Mouse (Mus musculus) megakaryocyte, embryonic 14.5 days (primary cell): ENCODE results near the gene Pros1. TPM values are rescaled to one million over a fixed set of nuclear protein-coding genes. Genes with fewer than 3 reads are reported as not detected.
A peak's percentile ranks its signal among the peaks of the same experiment; 100 is the strongest.

ENCODE experiments used
- H3K27me3 ChIP-seq: replicated peaks from 2 replicates; pipeline ENCODE3; 2012; ENCODE audit warnings: inconsistent platforms
- H3K36me3 ChIP-seq: replicated peaks from 2 replicates; pipeline ENCODE3; 2012; ENCODE audit warnings: low read length, inconsistent platforms, mixed read lengths
- H3K4me1 ChIP-seq: 2 replicates; pipeline ENCODE4 v1.6.1; 2012; ENCODE audit warnings: inconsistent platforms
- H3K4me3 ChIP-seq: replicated peaks from 2 replicates; pipeline ENCODE3; 2012; ENCODE audit warnings: moderate library complexity, mild to moderate bottlenecking, inconsistent platforms
- H3K9me3 ChIP-seq: 2 replicates; pipeline ENCODE4 v1.6.1; 2012; ENCODE audit warnings: inconsistent platforms
- FLI1 ChIP-seq: IDR thresholded peaks from 2 replicates; pipeline ENCODE4 v1.6.1; 2012; ENCODE audit warnings: low read length, inconsistent platforms, mixed read lengths
- GATA1 ChIP-seq: IDR thresholded peaks from 3 replicates; pipeline ENCODE4 v1.6.1; 2012; ENCODE audit warnings: mixed read lengths, low read length, inconsistent platforms, borderline replicate concordance
- polyA plus RNA-seq: library from polyadenylated mRNA; stranded (reverse); fragments of >175 nt; gene quantifications from 2 replicates; pipeline ENCODE4 v1.2.3, GENCODE M21; 2012; ENCODE audit warnings: low replicate concordance; ENCODE audit not compliant: insufficient read depth

Gene Pros1
- polyA plus RNA-seq, 1 experiment = 6.5 TPM

- Histone ChIP-seq H3K36me3 (no peaks in the 10 kb centered on the region), H3K9me3 (no peaks in the 10 kb centered on the region), H3K4me1 (peaks cover 3% of the 10 kb centered on the region; the same call in 1 of the 2 replicates), H3K27me3 (no peaks in the 10 kb centered on the region), H3K4me3 (no peak overlapping the region)
- no peak for TF ChIP-seq GATA1
- TF ChIP-seq FLI1 = no peak
Observed at GRCm38 (mm10) chr16:62936316-62936715, 82.2 kb downstream of the Pros1 start.

GRCm38 (mm10) chr16:62940388-62941003 is 86.4 kb downstream of the Pros1 start:
- no peaks in the 10 kb centered on the region for H3K9me3 ChIP-seq
- peak overlapping the region; percentile 85 for H3K4me3 ChIP-seq
- TF ChIP-seq GATA1 = no peak
- no peak for TF ChIP-seq FLI1
- no peaks in the 10 kb centered on the region for H3K36me3 ChIP-seq
- H3K4me1 ChIP-seq = peaks cover 19% of the 10 kb centered on the region
- H3K27me3 ChIP-seq = no peaks in the 10 kb centered on the region

DNA sequence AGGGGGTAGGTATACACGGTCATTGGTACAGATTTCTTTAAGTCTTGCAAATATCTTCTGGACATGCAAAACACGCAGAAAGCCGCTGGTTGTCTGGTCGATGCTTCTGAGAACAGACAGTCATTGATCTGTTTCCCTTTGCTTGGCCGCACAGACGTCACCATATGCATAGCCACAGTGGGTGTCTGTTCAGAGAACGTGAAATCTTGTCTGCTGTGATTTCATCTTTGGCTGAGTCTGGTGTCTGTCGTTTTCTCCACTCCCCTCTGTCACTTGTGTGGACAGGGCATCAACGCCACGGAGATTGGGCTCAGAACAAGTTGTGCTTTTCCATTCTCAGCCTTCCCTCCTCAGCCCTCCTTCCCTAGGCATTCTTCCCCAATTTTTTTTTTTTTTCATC is 87.7 kb downstream of the Pros1 start:
- H3K9me3 ChIP-seq = no peaks in the 10 kb centered on the region
- no peaks in the 10 kb centered on the region for H3K36me3 ChIP-seq
- H3K4me1 ChIP-seq = peaks cover 19% of the 10 kb centered on the region
- H3K27me3 ChIP-seq = no peaks in the 10 kb centered on the region
- TF ChIP-seq FLI1 (no peak), GATA1 (no peak)
- no peak overlapping the region for H3K4me3 ChIP-seq

GRCm38 (mm10) chr16:62942418-62943410 is 88.6 kb downstream of the Pros1 start:
- H3K36me3 ChIP-seq = no peaks in the 10 kb centered on the region
- no peaks in the 10 kb centered on the region for H3K27me3 ChIP-seq
- H3K9me3 ChIP-seq = no peaks in the 10 kb centered on the region
- peaks cover 19% of the 10 kb centered on the region for H3K4me1 ChIP-seq
- no peak overlapping the region for H3K4me3 ChIP-seq
- TF ChIP-seq GATA1 (no peak), FLI1 (no peak)

DNA sequence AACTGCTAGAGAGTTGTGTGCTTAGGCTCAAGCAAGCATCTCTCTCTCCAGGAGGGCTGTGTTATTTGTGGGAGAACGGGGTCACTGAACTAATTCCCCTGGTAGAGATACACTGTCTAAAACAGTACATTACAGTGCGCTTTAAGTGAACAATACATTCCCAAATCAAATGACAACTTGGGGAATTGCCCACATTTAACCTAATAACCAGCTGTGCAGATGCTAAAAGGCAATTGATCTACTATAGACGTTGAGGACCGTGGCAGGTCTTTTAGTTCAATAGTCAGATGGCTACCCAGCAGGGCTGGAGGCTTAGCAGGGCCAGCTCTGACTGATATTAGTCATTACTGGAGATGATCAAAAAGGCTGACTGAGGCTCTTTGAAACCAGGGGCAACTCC is 104.4 kb downstream of the Pros1 start:
- H3K4me1 ChIP-seq = no peaks in the 10 kb centered on the region
- H3K4me3 ChIP-seq = no peak overlapping the region
- TF ChIP-seq GATA1 (no peak), FLI1 (no peak)
- no peaks in the 10 kb centered on the region for H3K36me3 ChIP-seq
- no peaks in the 10 kb centered on the region for H3K27me3 ChIP-seq
- H3K9me3 ChIP-seq = no peaks in the 10 kb centered on the region

DNA sequence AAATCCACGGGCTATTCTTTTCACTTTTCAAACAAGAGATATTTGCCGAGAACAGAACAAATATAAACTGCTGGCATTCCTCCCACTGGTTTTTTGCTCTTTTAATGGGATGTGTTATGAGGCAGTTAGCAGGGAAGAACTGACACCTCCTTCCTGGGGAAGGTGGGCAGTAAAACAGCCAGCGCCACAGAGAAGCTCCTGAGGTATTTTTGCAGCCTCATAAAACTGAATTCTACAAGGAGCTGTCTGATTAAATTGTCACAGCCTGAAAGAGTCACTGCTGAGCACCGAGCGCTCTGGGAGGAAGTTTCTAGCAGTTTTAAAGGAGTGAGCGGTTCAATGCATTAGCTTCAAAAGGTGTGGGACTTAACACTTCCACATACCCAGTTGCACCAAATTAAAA is 110.3 kb downstream of the Pros1 start:
- Histone ChIP-seq H3K27me3 (no peaks in the 10 kb centered on the region), H3K4me1 (no peaks in the 10 kb centered on the region), H3K4me3 (no peak overlapping the region), H3K9me3 (no peaks in the 10 kb centered on the region), H3K36me3 (no peaks in the 10 kb centered on the region)
- TF ChIP-seq FLI1 = no peak
- no peak for TF ChIP-seq GATA1

DNA sequence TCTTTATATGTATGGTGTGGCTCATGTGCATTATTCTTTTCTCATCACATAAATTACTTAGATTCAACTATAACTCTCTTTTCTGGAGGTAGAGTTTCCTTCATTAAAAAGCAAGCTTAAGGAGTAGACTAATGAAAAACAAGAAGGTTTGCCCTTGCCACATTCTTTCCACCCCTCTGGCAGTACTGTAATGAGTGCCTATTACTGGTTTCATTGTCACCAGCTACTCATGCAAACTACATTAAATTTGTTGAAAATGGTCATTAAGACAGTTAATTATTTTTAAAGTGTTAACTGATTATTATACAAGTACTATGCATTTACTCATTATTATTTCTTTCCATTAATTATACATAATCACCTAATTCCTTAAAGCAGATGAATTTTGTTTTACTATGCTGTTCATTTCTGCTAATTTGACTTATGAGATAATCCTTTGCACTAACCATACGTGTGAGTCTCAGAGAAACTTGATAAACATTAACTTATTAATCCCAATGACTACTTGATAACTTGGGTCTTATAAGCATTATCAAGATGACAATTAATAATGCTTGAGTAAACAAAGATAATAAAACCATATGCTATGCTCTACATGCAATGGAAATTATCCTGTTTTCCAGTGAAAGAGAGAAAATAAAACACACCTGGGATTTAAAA is 117.7 kb downstream of the Pros1 start:
- no peak for TF ChIP-seq GATA1
- Histone ChIP-seq H3K4me1 (no peaks in the 10 kb centered on the region), H3K27me3 (no peaks in the 10 kb centered on the region), H3K36me3 (no peaks in the 10 kb centered on the region), H3K4me3 (no peak overlapping the region), H3K9me3 (no peaks in the 10 kb centered on the region)

DNA sequence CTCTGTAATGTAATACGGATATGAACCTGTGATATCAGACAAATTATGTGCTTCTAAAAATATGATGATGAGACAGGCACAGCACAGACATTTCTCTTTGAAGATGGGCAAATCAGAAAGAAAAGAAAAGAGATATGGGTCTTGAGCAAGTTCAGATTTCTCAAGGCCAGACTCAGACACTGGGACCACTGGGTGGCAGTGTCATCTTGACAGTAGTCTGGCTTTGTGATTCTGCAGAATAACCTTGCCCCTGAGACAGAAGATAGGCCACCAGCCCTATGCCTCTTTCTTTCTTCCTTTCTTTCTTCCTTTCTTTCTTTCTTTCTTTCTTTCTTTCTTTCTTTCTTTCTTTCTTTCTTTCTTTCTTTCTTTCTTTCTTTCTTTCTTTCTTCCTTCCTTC is 120.8 kb downstream of the Pros1 start:
- Histone ChIP-seq H3K4me3 (no peak overlapping the region), H3K4me1 (no peaks in the 10 kb centered on the region), H3K36me3 (no peaks in the 10 kb centered on the region), H3K9me3 (no peaks in the 10 kb centered on the region), H3K27me3 (no peaks in the 10 kb centered on the region)
- TF ChIP-seq GATA1 = no peak

Other genes with a start within 250 kb of the Pros1 start
- 1.1 and 2.2 TPM in 2 replicates for gene Nsun3, start 67.5 kb upstream of the Pros1 start, polyA plus RNA-seq
- gene Stx19, start 39.6 kb upstream of the Pros1 start, polyA plus RNA-seq = not detected in 2 replicates
- 1.00 TPM in 1 of 2 replicates, not detected in the other for gene Arl13b, start 7.3 kb upstream of the Pros1 start, polyA plus RNA-seq